8 mouse cellular contexts compared by ENCODE assay signal in genomic region chr7:89980485-89981422, GRCm38 (mm10). TPM values are rescaled to one million over a fixed set of nuclear protein-coding genes. Genes with fewer than 3 reads are reported as not detected.
DNase-seq lines count a peak whose midpoint lies in the region; ATAC-seq lines count a peak whose summit lies in the region.

Gene Eed, minus strand, starts transcription at chr7:89980983.

- intact Hi-C loops in gastrocnemius, postnatal 14 days (cut with DNase I; ENCODE audit: low total_unique reads), result no loop called here
- intact Hi-C loops in left cerebral cortex, postnatal 10 days (cut with DNase I), result no loop called here

- peak; percentile 93 for DNase-seq in adipocyte (ENCODE audit: low spot score)
- DNase-seq in embryo, embryonic 10 days (ENCODE audit: low spot score), result peak; percentile 97
- DNase-seq in gastrocnemius, postnatal 14 days, result peak; percentile 97
- DNase-seq in left cerebral cortex, postnatal 10 days (ENCODE audit: extremely low spot score in 1 of 2, low spot score in 2 of 2), result peak; percentile 91 to 98
- DNase-seq in right cerebral cortex, postnatal 25 days, result peak; percentile 94
- DNase-seq in urinary bladder, postnatal 4 days (ENCODE audit: low spot score in 2 of 2), result peak; percentile 95 to 96

- ATAC-seq in inflammation-experienced regulatory T-cells, adult 6 months, result peak; percentile 81
- peak; percentile 92 for ATAC-seq in megakaryocyte-erythroid progenitor cell, adult 5-6 weeks (replicated peaks; ENCODE audit: low FRiP score, low TSS enrichment, poor library complexity, severe bottlenecking)

RNA-seq across cellular contexts. Expression of gene Eed, which starts in this region (rescaled TPM):
- total RNA-seq in gastrocnemius, postnatal 14 days (2021), result 10 to 100 TPM; 19.1 to 26.6 TPM
- 10 to 100 TPM; 75.2 to 96.7 (median 91.0) TPM for polyA plus RNA-seq in inflammation-experienced regulatory T-cells, adult 6 months (2017; shearing (Covaris generic))
- 10 to 100 TPM; 21.8 to 27.4 TPM for total RNA-seq in left cerebral cortex, postnatal 10 days (2021)
- total RNA-seq in megakaryocyte-erythroid progenitor cell, adult 5-6 weeks (2014; fragmentation: Nextera tagmentation), result 97.7 and 117 TPM in 2 replicates
- total RNA-seq in megakaryocyte-erythroid progenitor cell, adult 5-6 weeks (2017), result 131 and 152 TPM in 2 replicates

Comparison
In these comparisons a context has a peak if more than half of its experiments do, and no peak if none do; other contexts are left out.
1. Peak in every context shown above with its lines: DNase-seq and ATAC-seq.